Mouse (Mus musculus): ENCODE results near the gene Got2. TPM values are rescaled to one million over a fixed set of nuclear protein-coding genes. Genes with fewer than 3 reads are reported as not detected.

The Got2 gene
- polyA plus RNA-seq (2016; fragmentation: Nextera tagmentation; extraction: Ambion mirVana) = 323 and 331 TPM in 2 replicates

DNA sequence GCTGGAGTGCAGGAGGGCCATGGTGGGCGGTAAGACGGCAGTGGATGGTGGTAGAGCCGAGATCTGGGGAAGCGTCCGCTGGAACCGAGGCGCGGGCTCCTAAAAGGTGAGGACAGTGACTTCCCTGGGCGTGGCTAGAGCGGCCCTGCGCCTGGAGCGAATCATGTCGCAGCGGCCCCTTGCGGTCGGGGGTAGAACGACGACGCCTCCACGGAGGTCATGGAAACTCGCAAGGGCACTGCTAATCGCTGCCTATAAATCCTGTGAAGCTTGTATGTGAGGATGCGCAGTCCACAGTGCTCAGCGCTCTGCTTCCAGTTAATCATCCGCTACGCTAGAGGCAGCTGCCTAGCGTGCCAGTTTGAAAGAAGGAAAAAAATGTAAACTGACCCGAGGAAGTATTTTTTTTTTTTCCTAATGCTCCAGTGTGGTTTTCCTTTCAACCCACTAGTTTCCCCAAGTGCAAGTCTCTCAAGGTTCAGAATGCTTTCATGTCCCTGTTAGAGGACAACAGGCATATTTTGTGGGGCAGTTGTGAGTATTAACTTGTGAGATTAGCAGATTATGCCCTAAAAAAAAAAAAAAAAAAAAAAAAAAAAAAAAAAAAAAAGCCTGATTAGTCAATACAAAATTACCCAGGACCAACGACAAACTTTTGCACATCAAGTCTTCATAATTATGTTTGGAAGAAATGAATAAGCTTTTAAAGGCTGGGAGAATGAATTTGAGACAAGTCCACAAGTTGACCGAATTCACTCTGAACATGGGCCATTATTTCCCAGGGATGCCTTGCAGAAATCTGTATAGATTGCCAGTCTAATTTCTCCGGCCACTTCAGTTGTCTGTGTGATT is at the start of gene Got2:
Got2 (minus strand) TSS at position 263 of the 852 bp plus-strand sequence.
- 7% methylated on average over 31 of the region's 31 CpGs for WGBS
- Histone ChIP-seq H3K9ac (peak within 1 kb of the TSS; percentile 91), H3K36me3 (no peaks in the 10 kb centered on the region), H3K27me3 (replicated peaks) (no peaks in the 10 kb centered on the region), H3K4me3 (peak within 1 kb of the TSS; percentile 81), H3K4me1 (replicated peaks) (peaks cover 29% of the 10 kb centered on the region), H3K4me2 (peak within 1 kb of the TSS; percentile 76), H3K27ac (ENCODE audit: poor library complexity, severe bottlenecking) (peak within 1 kb of the TSS; percentile 87), H3K9me3 (replicated peaks) (no peaks in the 10 kb centered on the region)
- ATAC-seq (ENCODE audit: insufficient number of reproducible peaks, low FRiP score) = peak; percentile 90

DNA sequence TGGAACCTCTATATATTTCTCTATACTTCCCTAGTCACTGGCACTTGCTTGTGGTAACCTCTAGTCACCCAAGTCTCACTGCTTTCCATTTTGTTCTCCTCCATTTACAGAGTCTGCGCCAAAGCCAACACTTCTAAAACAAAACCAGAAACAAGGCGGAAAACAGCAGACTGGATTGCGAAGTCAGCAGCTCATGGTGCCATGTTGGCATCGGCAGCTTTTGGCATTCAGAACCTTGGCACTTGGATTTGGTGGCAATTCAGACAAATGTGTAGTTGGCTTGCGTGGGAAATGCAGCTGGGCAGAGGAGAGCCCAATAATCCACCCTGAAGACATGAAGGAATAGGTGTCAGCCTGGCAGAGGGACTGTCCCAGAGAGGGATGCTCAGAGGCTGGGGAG is 44.5 kb upstream of the Got2 start:
- 81% methylated on average over 5 of the region's 5 CpGs for WGBS
- Histone ChIP-seq H3K4me2 (no peak overlapping the region), H3K9me3 (replicated peaks) (no peaks in the 10 kb centered on the region), H3K27ac (ENCODE audit: poor library complexity, severe bottlenecking) (no peak overlapping the region), H3K4me3 (no peak overlapping the region), H3K9ac (no peak overlapping the region), H3K4me1 (replicated peaks) (0 out of 2 replicates have a peak, but pooled peaks cover 4% of the 10 kb centered on the region), H3K27me3 (replicated peaks) (0 out of 2 replicates have a peak, but pooled peaks cover 4% of the 10 kb centered on the region), H3K36me3 (no peaks in the 10 kb centered on the region)
- no peak for ATAC-seq (ENCODE audit: insufficient number of reproducible peaks, low FRiP score)

DNA sequence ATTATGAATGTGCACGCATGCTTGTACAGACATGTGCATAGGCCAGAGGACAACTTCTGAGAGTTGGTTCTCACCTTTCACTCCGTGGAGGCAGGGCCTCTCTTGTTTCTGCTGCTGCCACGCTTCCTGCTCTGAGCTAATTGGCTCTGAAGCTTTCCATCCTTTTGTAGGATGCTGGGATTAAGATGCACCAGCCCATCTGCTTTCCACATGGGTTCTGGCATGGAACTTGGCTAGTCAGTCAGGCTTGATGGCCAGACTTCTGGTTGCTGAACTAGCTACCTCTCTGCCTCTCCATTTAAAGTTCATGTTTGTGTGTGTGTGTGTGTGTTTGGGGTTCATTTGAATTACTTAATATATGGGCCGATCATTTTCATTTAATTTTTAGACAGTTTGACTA is 41.5 kb upstream of the Got2 start:
- WGBS = 64% methylated on average over 4 of the region's 4 CpGs
- H3K9ac ChIP-seq = no peak overlapping the region
- H3K4me2 ChIP-seq = no peak overlapping the region
- H3K9me3 ChIP-seq (replicated peaks) = peaks cover 3% of the 10 kb centered on the region; the same call in 1 of the 2 replicates
- 0 out of 2 replicates have a peak, but pooled peaks cover 4% of the 10 kb centered on the region for H3K27me3 ChIP-seq (replicated peaks)
- no peak for ATAC-seq (ENCODE audit: insufficient number of reproducible peaks, low FRiP score)
- H3K36me3 ChIP-seq = no peaks in the 10 kb centered on the region
- no peak overlapping the region for H3K4me3 ChIP-seq
- 0 out of 2 replicates have a peak, but pooled peaks cover 4% of the 10 kb centered on the region for H3K4me1 ChIP-seq (replicated peaks)
- no peak overlapping the region for H3K27ac ChIP-seq (ENCODE audit: poor library complexity, severe bottlenecking)

- 4% methylated on average over 9 of the region's 9 CpGs for WGBS
- peak; percentile 51; the same call in 1 of the 2 replicates for ATAC-seq (ENCODE audit: insufficient number of reproducible peaks, low FRiP score)
- peak overlapping the region; percentile 71 for H3K4me2 ChIP-seq
- no peaks in the 10 kb centered on the region for H3K27me3 ChIP-seq (replicated peaks)
- peak overlapping the region; percentile 49; the same call in 1 of the 2 replicates for H3K9ac ChIP-seq
- peak overlapping the region; percentile 41 for H3K4me3 ChIP-seq
- no peaks in the 10 kb centered on the region for H3K36me3 ChIP-seq
- H3K9me3 ChIP-seq (replicated peaks) = no peaks in the 10 kb centered on the region
- no peak overlapping the region for H3K27ac ChIP-seq (ENCODE audit: poor library complexity, severe bottlenecking)
- H3K4me1 ChIP-seq (replicated peaks) = no peaks in the 10 kb centered on the region; the same call in 1 of the 2 replicates
These were observed 27.8 kb upstream of the Got2 start for GRCm38 (mm10) chr8:95916106-95916505.

DNA sequence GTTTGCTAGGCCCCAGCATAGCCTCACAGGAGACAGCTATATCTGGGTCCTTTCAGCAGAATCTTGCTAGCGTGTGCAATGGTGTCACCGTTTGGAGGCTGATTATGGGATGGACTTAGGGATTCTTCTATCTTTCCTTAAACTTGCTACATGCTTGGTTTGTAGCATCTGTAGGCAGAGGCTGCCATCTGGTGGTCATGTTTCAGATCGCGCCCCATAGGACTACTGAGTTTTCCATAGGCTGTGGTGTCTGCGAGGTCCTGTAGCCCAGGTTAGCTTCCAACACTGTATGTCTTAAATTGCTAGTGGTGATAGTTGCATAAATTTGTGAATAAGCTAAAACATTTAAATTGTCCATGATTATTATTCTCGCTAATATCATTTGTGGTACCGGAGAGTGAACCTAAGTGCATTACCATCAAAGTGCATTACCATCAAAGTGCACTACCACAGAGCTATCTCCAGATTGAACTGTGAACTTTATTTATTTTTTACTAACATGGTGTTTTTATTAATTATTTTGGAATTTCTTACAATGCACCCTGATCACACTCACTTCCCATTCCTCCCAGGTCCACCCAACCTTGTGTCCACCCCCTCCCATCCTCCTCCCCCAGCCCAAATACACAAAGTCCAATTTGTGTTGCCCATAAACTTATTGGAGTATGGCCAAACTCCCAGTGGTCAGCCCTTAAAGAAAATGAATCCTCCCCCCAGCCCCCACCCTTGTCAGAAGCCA is 26.7 kb upstream of the Got2 start:
- no peaks in the 10 kb centered on the region for H3K27me3 ChIP-seq (replicated peaks)
- no peak overlapping the region for H3K4me3 ChIP-seq
- H3K36me3 ChIP-seq = no peaks in the 10 kb centered on the region
- peak overlapping the region; percentile 71; the same call in 1 of the 2 replicates for H3K4me2 ChIP-seq
- WGBS = 7% methylated on average over 7 of the region's 7 CpGs
- peak; percentile 80 for ATAC-seq (ENCODE audit: insufficient number of reproducible peaks, low FRiP score)
- no peaks in the 10 kb centered on the region; the same call in 1 of the 2 replicates for H3K4me1 ChIP-seq (replicated peaks)
- no peak overlapping the region for H3K9ac ChIP-seq
- H3K9me3 ChIP-seq (replicated peaks) = no peaks in the 10 kb centered on the region
- no peak overlapping the region for H3K27ac ChIP-seq (ENCODE audit: poor library complexity, severe bottlenecking)

DNA sequence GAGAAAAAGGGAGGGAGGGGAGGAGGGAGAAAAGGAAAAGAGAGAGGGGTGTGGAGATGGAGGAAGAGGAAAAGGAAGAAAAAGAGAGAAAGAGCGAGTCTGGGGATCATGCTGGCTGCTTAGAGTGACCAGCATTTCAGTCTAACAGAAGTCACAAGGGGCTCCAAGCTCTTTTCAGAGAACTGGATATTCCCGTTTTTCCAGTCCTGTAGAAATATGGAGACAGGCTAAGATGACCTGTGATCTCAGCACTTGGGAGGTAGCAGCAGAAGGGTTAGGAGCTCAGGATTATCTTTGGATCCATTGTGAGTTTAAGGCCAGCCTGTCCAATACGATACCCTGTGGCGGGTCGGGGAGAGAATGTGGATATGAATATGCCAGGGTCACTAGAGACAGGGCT is 22.9 kb upstream of the Got2 start:
- Histone ChIP-seq H3K4me2 (no peak overlapping the region), H3K4me3 (no peak overlapping the region), H3K27me3 (replicated peaks) (no peaks in the 10 kb centered on the region), H3K36me3 (no peaks in the 10 kb centered on the region), H3K9me3 (replicated peaks) (no peaks in the 10 kb centered on the region), H3K9ac (no peak overlapping the region), H3K4me1 (replicated peaks) (no peaks in the 10 kb centered on the region; the same call in 1 of the 2 replicates), H3K27ac (ENCODE audit: poor library complexity, severe bottlenecking) (no peak overlapping the region)
- 73% methylated on average over 5 of the region's 5 CpGs for WGBS
- ATAC-seq (ENCODE audit: insufficient number of reproducible peaks, low FRiP score) = no peak

GRCm38 (mm10) chr8:95907885-95908284 is 19.5 kb upstream of the Got2 start:
- H3K4me1 ChIP-seq (replicated peaks) = no peaks in the 10 kb centered on the region
- H3K4me2 ChIP-seq = no peak overlapping the region
- H3K9me3 ChIP-seq (replicated peaks) = no peaks in the 10 kb centered on the region
- no peak overlapping the region for H3K9ac ChIP-seq
- ATAC-seq (ENCODE audit: insufficient number of reproducible peaks, low FRiP score) = no peak
- 87% methylated on average over 11 of the region's 11 CpGs for WGBS
- no peaks in the 10 kb centered on the region for H3K36me3 ChIP-seq
- H3K27ac ChIP-seq (ENCODE audit: poor library complexity, severe bottlenecking) = no peak overlapping the region
- H3K4me3 ChIP-seq = no peak overlapping the region
- H3K27me3 ChIP-seq (replicated peaks) = no peaks in the 10 kb centered on the region

- H3K27me3 ChIP-seq (replicated peaks) = no peaks in the 10 kb centered on the region
- no peaks in the 10 kb centered on the region for H3K9me3 ChIP-seq (replicated peaks)
- WGBS = 85% methylated on average over 9 of the region's 9 CpGs
- no peak overlapping the region for H3K9ac ChIP-seq
- no peak overlapping the region for H3K27ac ChIP-seq (ENCODE audit: poor library complexity, severe bottlenecking)
- H3K4me3 ChIP-seq = no peak overlapping the region
- 0 out of 2 replicates have a peak, but pooled peaks cover 3% of the 10 kb centered on the region for H3K4me1 ChIP-seq (replicated peaks)
- H3K4me2 ChIP-seq = no peak overlapping the region
- no peaks in the 10 kb centered on the region for H3K36me3 ChIP-seq
- ATAC-seq (ENCODE audit: insufficient number of reproducible peaks, low FRiP score) = no peak
These were observed 18.4 kb upstream of the Got2 start for GRCm38 (mm10) chr8:95906738-95907137.

DNA sequence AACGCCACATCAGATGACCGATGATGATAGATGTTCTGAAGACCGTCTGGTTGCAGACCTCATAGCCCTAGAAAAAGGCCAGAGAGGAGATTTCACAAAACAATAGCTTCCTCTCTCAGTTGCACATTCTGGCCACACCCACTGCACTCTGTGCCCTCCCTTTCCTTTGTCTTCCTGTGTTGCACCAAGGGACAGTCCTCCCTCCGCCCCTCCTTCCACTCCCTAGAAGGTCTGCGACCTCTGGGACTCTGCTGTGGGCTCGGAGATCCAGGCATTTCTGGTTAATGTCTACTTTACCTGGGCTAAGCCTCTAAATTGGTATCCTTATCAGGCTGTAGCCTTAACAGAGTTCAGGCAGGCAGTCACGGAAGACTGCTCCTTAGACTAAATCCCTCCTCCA is 13.5 kb upstream of the Got2 start:
- no peak overlapping the region for H3K9ac ChIP-seq
- no peak for ATAC-seq (ENCODE audit: insufficient number of reproducible peaks, low FRiP score)
- whole genome bisulfite sequencing = 38% methylated on average over 7 of the region's 7 CpGs
- H3K4me1 ChIP-seq (replicated peaks) = 0 out of 2 replicates have a peak, but pooled peaks cover 3% of the 10 kb centered on the region
- no peak overlapping the region for H3K4me3 ChIP-seq
- H3K27me3 ChIP-seq (replicated peaks) = no peaks in the 10 kb centered on the region
- no peaks in the 10 kb centered on the region for H3K9me3 ChIP-seq (replicated peaks)
- no peak overlapping the region for H3K27ac ChIP-seq (ENCODE audit: poor library complexity, severe bottlenecking)
- no peak overlapping the region for H3K4me2 ChIP-seq
- no peaks in the 10 kb centered on the region for H3K36me3 ChIP-seq

DNA sequence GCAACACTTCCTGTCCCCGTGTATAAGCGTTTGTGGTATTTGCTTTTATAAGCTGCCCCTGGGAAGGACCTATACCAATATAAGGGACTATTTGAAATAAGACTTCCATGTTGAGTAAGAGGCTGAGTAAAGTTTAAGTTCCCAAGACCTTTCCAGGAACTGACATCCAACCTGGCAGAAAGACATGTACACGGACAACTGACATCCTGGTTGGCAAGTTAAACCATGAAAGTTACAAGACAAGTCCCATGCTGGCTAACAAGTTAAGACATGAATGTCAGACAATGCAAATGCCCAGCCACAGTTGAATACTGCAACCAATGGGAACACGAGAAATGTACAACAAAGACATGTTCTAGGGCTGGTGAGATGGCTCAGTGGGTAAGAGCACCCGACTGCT is 5.4 kb upstream of the Got2 start:
- no peak overlapping the region for H3K4me2 ChIP-seq
- H3K9ac ChIP-seq = no peak overlapping the region
- ATAC-seq (ENCODE audit: insufficient number of reproducible peaks, low FRiP score) = no peak

More for the DNA sequence above, 5.4 kb upstream of the Got2 start:
- Histone ChIP-seq H3K27me3 (replicated peaks) (no peaks in the 10 kb centered on the region), H3K27ac (ENCODE audit: poor library complexity, severe bottlenecking) (no peak overlapping the region), H3K9me3 (replicated peaks) (no peaks in the 10 kb centered on the region), H3K4me1 (replicated peaks) (no peaks in the 10 kb centered on the region), H3K4me3 (no peak overlapping the region), H3K36me3 (no peaks in the 10 kb centered on the region)
- WGBS = 78% methylated on average over 5 of the region's 5 CpGs
